Mouse (Mus musculus): Measurements from ENCODE around the gene Dnm3.

DNA sequence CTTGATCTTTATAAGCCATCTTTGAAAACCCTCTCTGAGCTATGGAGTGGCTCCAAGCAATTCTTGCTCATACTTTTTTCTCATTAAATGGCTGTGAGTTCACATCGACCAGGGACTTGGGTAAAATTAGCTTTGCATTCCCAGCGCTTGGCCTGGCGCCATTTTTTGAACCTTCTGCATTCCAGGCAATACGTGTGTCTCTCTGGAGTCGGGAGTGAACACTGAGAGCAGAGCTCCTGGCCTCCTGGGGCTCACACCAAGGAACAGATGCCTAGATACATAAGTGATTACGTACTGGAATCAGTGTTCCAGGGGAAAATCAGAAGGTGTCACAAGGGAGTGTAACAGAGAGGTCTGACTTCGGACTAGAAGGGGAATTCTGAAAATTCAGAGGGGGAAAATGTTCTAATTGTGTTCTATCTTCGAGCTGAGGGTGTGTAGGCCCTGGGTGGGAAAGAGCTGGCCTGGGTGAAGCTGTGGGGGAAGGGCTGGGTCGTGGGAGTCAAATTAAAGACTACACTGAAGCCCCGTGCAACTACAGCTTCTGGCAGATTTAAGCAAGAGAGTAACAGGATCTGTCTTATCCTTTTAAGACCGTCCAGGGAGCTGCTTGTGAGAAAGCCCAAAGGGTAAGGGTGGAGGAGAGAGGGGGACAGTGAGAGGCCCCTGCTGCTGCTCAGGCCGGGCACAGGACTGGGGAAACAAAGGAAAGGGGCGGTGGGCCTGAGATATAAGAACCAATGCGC is 293.7 kb downstream of the Dnm3 start:
- TF ChIP-seq POLR2A (IDR thresholded peaks at IDR 0.05; ENCODE audit: insufficient read depth, low read depth, low read length) (no peak), CTCF (IDR thresholded peaks at IDR 0.05; ENCODE audit: insufficient read depth, low read depth, low read length) (no peak)

Measured in olfactory bulb, adult 2 months (tissue).